Mouse (Mus musculus) midbrain, embryonic 15.5 days (tissue): ENCODE results near the gene Wdr41. TPM values are rescaled to one million over a fixed set of nuclear protein-coding genes. Genes with fewer than 3 reads are reported as not detected.

ENCODE experiments used
- polyA plus RNA-seq: library from polyadenylated mRNA; unstranded; fragments of >200 nt; fragmentation: Nextera tagmentation; extraction: Ambion mirVana; gene quantifications from 2 replicates; pipeline ENCODE4 v1.2.1, GENCODE M21; 2015

The Wdr41 gene
- polyA plus RNA-seq, 1 experiment from 2014 or later, result 24.9 TPM

Other genes with a start within 250 kb of the Wdr41 start
- gene Tbca, start 187.4 kb upstream of the Wdr41 start, polyA plus RNA-seq, result 240 and 260 TPM in 2 replicates
- 2.3 and 4.7 TPM in 2 replicates for gene Otp, start 100.7 kb upstream of the Wdr41 start, polyA plus RNA-seq